Mouse (Mus musculus) lung, adult 2 months (tissue): ENCODE measurements around the gene Ppp1r1b. TPM values are rescaled to one million over a fixed set of nuclear protein-coding genes. Genes with fewer than 3 reads are reported as not detected.

ENCODE experiments used
- DNase-seq: peaks from one replicate; pipeline ENCODE4 v3.0.0; 2022
- H3K4me1 ChIP-seq: fragments of 200-500 bp; 2 replicates; pipeline ENCODE4 v1.6.1; 2011; ENCODE audit warnings: low read length; ENCODE audit not compliant: control insufficient read depth, insufficient read depth
- H3K4me3 ChIP-seq: fragments of 200-500 bp; replicated peaks from 2 replicates; pipeline ENCODE3; 2011; ENCODE audit warnings: low read depth, mild to moderate bottlenecking, control low read depth, low read length; ENCODE audit errors: extremely low read depth
- CTCF ChIP-seq: fragments of 200-500 bp; IDR thresholded peaks from 2 replicates; pipeline ENCODE4 v1.5.1; 2011; ENCODE audit warnings: mild to moderate bottlenecking, low read length, control low read depth; ENCODE audit not compliant: insufficient read depth
- POLR2A ChIP-seq: fragments of 200-500 bp; IDR thresholded peaks from 2 replicates; pipeline ENCODE4 v1.6.1; 2011; ENCODE audit warnings: low read depth, mild to moderate bottlenecking, control low read depth, low read length, borderline replicate concordance; ENCODE audit errors: extremely low read depth
- WGBS: fragments of 180-500 bp; shearing (Covaris S2); methylation state at CpG from one replicate; pipeline ENCODE4 v1.1.7; 2018; 5-methylcytosine and 5-hydroxymethylcytosine counted together
- polyA plus RNA-seq: library from polyadenylated mRNA; depleted of rRNA; stranded (reverse); fragments of >200 nt; gene quantifications from 2 replicates; pipeline ENCODE4 v1.2.3, GENCODE M21; 2012

Ppp1r1b gene
- polyA plus RNA-seq, 1 experiment, result 20.0 TPM

- TF ChIP-seq CTCF (no peak), POLR2A (no peak)
- H3K4me3 ChIP-seq, result no peak overlapping the region
- WGBS, result 69% methylated on average over 4 of the region's 4 CpGs
- no peak for DNase-seq
- H3K4me1 ChIP-seq, result peaks cover 4% of the 10 kb centered on the region; the same call in 1 of the 2 replicates
These were observed 15.4 kb upstream of the Ppp1r1b start for GRCm38 (mm10) chr11:98332841-98333240.

GRCm38 (mm10) chr11:98333263-98333696, 14.9 kb upstream of the Ppp1r1b start:
- 0 out of 2 replicates have a peak, but pooled peaks cover 2% of the 10 kb centered on the region for H3K4me1 ChIP-seq
- TF ChIP-seq POLR2A (no peak), CTCF (no peak)
- no peak overlapping the region for H3K4me3 ChIP-seq
- no peak for DNase-seq
- WGBS, result 69% methylated on average over 10 of the region's 10 CpGs

- no peak for TF ChIP-seq POLR2A
- H3K4me1 ChIP-seq, result 0 out of 2 replicates have a peak, but pooled peaks cover 2% of the 10 kb centered on the region
- DNase-seq, result no peak
- WGBS, result 4% methylated on average over 40 of the region's 41 CpGs
- H3K4me3 ChIP-seq, result no peak overlapping the region
These were observed 14.0 kb upstream of the Ppp1r1b start for GRCm38 (mm10) chr11:98333981-98334741.

- no peak for TF ChIP-seq POLR2A
- no peak for TF ChIP-seq CTCF
- Histone ChIP-seq H3K4me1 (0 out of 2 replicates have a peak, but pooled peaks cover 2% of the 10 kb centered on the region), H3K4me3 (no peak overlapping the region)
- 9% methylated on average over 9 of the region's 9 CpGs for WGBS
- no peak for DNase-seq
These were observed 13.0 kb upstream of the Ppp1r1b start for GRCm38 (mm10) chr11:98335250-98335649.

GRCm38 (mm10) chr11:98336245-98337107, 11.7 kb upstream of the Ppp1r1b start:
- 0 out of 2 replicates have a peak, but pooled peaks cover 2% of the 10 kb centered on the region for H3K4me1 ChIP-seq
- DNase-seq, result no peak
- 16% methylated on average over 13 of the region's 13 CpGs for WGBS

GRCm38 (mm10) chr11:98338507-98338961, 9.7 kb upstream of the Ppp1r1b start:
- TF ChIP-seq CTCF (no peak), POLR2A (no peak)
- peak overlapping the region; percentile 47 for H3K4me3 ChIP-seq
- WGBS, result 1% methylated on average over 56 of the region's 57 CpGs
- H3K4me1 ChIP-seq, result 0 out of 2 replicates have a peak, but pooled peaks cover 2% of the 10 kb centered on the region
- DNase-seq, result peak; percentile 47

More at GRCm38 (mm10) chr11:98336245-98337107, 11.7 kb upstream of the Ppp1r1b start:
- no peak for TF ChIP-seq POLR2A
- TF ChIP-seq CTCF, result peak; percentile 32; the same call in 1 of the 2 replicates
- no peak overlapping the region for H3K4me3 ChIP-seq

GRCm38 (mm10) chr11:98339071-98339501, 9.1 kb upstream of the Ppp1r1b start:
- no peak for DNase-seq
- Histone ChIP-seq H3K4me3 (peak overlapping the region; percentile 39), H3K4me1 (0 out of 2 replicates have a peak, but pooled peaks cover 2% of the 10 kb centered on the region)
- TF ChIP-seq CTCF (no peak), POLR2A (no peak)
- under 1% methylated on average over 19 of the region's 19 CpGs for WGBS

- Histone ChIP-seq H3K4me1 (no peaks in the 10 kb centered on the region), H3K4me3 (no peak overlapping the region)
- DNase-seq, result no peak
- TF ChIP-seq POLR2A (no peak), CTCF (no peak)
- WGBS, result 24% methylated on average over 11 of the region's 11 CpGs
These were observed 8.4 kb upstream of the Ppp1r1b start for GRCm38 (mm10) chr11:98339679-98340287.

- no peaks in the 10 kb centered on the region for H3K4me1 ChIP-seq
- TF ChIP-seq CTCF, result no peak
- no peak for TF ChIP-seq POLR2A
- DNase-seq, result no peak
- H3K4me3 ChIP-seq, result no peak overlapping the region
- 19% methylated on average over 4 of the region's 4 CpGs for WGBS
These were observed 7.6 kb upstream of the Ppp1r1b start for GRCm38 (mm10) chr11:98340597-98340996.
